Mouse (Mus musculus) brain, embryonic 14.5 days (tissue): ENCODE results near the gene Ube2i.

Source experiments
- CTCF ChIP-seq: fragments of 200-500 bp; IDR thresholded peaks from 2 replicates; pipeline ENCODE4 v1.5.1; 2012; ENCODE audit warnings: inconsistent platforms, mild to moderate bottlenecking, moderate library complexity, borderline replicate concordance; ENCODE audit not compliant: insufficient read depth, insufficient read length; ENCODE audit errors: extremely low read depth
- POLR2A ChIP-seq: fragments of 200-500 bp; IDR thresholded peaks from 2 replicates; pipeline ENCODE4 v1.6.1; 2012; ENCODE audit warnings: mild to moderate bottlenecking, inconsistent platforms, borderline replicate concordance; ENCODE audit not compliant: poor library complexity, insufficient read depth, insufficient read length, severe bottlenecking; ENCODE audit errors: extremely low read depth

DNA sequence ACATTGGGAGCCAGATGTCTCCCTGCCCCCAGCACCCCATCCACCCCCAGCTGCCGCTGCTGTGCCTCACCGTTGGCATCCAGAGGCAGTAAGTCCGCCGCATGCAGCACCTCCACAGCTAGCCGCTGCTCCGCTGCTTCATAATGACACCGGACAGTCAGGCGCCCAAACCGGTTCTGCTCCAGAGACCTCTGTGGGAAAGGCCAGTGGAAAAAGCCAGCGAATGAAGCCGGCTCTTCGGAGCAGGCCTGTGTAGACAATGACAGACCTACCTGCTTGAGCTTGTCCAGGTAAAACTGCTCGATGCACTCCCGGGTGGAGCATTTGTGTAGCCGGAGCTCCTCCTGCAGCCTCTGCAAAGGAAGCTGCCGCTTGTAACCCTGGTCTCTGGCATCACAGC, 30.2 kb downstream of the Ube2i start:
- no peak for TF ChIP-seq CTCF
- TF ChIP-seq POLR2A, result no peak
